In genomic region chr19:25434345-25434744, GRCm38 (mm10) we compare ENCODE assay signal across 29 mouse cellular contexts.
DNase-seq lines count a peak whose midpoint lies in the region; ATAC-seq lines count a peak whose summit lies in the region.
"Had no signal": no experiment of that assay in that cellular context is flagged by ENCODE, and none has a peak within 500 bp of the region (broad histone marks: within the 10 kb centered on the region; RNA-seq: fewer than 3 reads in every experiment).

No protein-coding gene starts in this region.

- peak overlapping the region; percentile 60 for H3K27ac ChIP-seq in heart, embryonic 12.5 days (ENCODE audit: poor library complexity, severe bottlenecking)
- H3K27ac ChIP-seq in kidney, embryonic 15.5 days, result 0 out of 2 replicates have a peak overlapping the region, but pooled peaks have one; percentile 13
- peak overlapping the region; percentile 72 for H3K27ac ChIP-seq in limb, embryonic 12.5 days
- H3K27ac ChIP-seq in limb, embryonic 15.5 days, result peak overlapping the region; percentile 38; the same call in 1 of the 2 replicates
- H3K27ac ChIP-seq in hindbrain, embryonic 10.5 days, result no peak overlapping the region
- H3K27ac ChIP-seq: embryonic facial prominence, embryonic 10.5 days; forebrain, embryonic 12.5 days; hindbrain, embryonic 12.5 days; hindbrain, postnatal 0 days; intestine, embryonic 15.5 days; liver, embryonic 15.5 days; lung, embryonic 15.5 days; neural tube, embryonic 13.5 days had no signal

- intact Hi-C loops in heart, postnatal 10 days (cut with DNase I), result no loop called here

- ATAC-seq in heart, embryonic 12.5 days (ENCODE audit: insufficient number of reproducible peaks, low FRiP score), result no peak
- no peak for ATAC-seq in kidney, embryonic 15.5 days (replicated peaks; ENCODE audit: low FRiP score)
- ATAC-seq in limb, embryonic 12.5 days (ENCODE audit: insufficient number of reproducible peaks, insufficient read depth, low FRiP score, low TSS enrichment, low read depth), result no peak
- no peak for ATAC-seq in limb, embryonic 15.5 days (ENCODE audit: insufficient number of reproducible peaks, low FRiP score, low TSS enrichment, low read depth)
- ATAC-seq: activated CD4-positive, CD25-positive, alpha-beta regulatory T cell, adult 4 months; hindbrain, postnatal 0 days; intestine, embryonic 15.5 days; midbrain, embryonic 16.5 days had no signal

- DNase-seq in heart, postnatal 10 days, result no peak
- DNase-seq in kidney, adult 11 months, result no peak
- no peak for DNase-seq in hindbrain, embryonic 10.5 days (ENCODE audit: low spot score)
- DNase-seq: adrenal gland, adult 8-10 months; cerebellum, adult 8-10 months; cerebellum, postnatal 25 days; gastrocnemius, postnatal 25 days; kidney, adult 9 months; kidney, postnatal 25 days; lung, postnatal 36 days; thymus, adult 2 months; thymus, postnatal 36 days had no signal

- H3K36me3 ChIP-seq in heart, embryonic 12.5 days, result peaks cover 66% of the 10 kb centered on the region
- peaks cover 46% of the 10 kb centered on the region for H3K36me3 ChIP-seq in kidney, embryonic 15.5 days
- H3K36me3 ChIP-seq in limb, embryonic 12.5 days, result peaks cover 55% of the 10 kb centered on the region
- H3K36me3 ChIP-seq in limb, embryonic 15.5 days, result peaks cover 37% of the 10 kb centered on the region
- peaks cover 52% of the 10 kb centered on the region for H3K36me3 ChIP-seq in hindbrain, embryonic 10.5 days
- H3K36me3 ChIP-seq: forebrain, embryonic 12.5 days; neural tube, embryonic 13.5 days had no signal

- no peak overlapping the region for H3K4me3 ChIP-seq in heart, embryonic 12.5 days
- H3K4me3 ChIP-seq in kidney, embryonic 15.5 days (replicated peaks), result no peak overlapping the region
- H3K4me3 ChIP-seq in limb, embryonic 12.5 days (replicated peaks), result no peak overlapping the region
- no peak overlapping the region for H3K4me3 ChIP-seq in limb, embryonic 15.5 days
- H3K4me3 ChIP-seq in hindbrain, embryonic 10.5 days, result no peak overlapping the region
- H3K4me3 ChIP-seq: embryonic facial prominence, embryonic 10.5 days; embryonic facial prominence, embryonic 15.5 days; forebrain, embryonic 12.5 days; hindbrain, embryonic 12.5 days; intestine, embryonic 15.5 days; liver, embryonic 15.5 days; lung, embryonic 15.5 days; neural tube, embryonic 13.5 days had no signal

- no peaks in the 10 kb centered on the region for H3K27me3 ChIP-seq in heart, embryonic 12.5 days (replicated peaks)
- H3K27me3 ChIP-seq in kidney, embryonic 15.5 days, result no peaks in the 10 kb centered on the region
- no peaks in the 10 kb centered on the region for H3K27me3 ChIP-seq in limb, embryonic 12.5 days
- no peaks in the 10 kb centered on the region for H3K27me3 ChIP-seq in limb, embryonic 15.5 days
- H3K27me3 ChIP-seq in hindbrain, embryonic 10.5 days (ENCODE audit: insufficient read depth, poor library complexity, severe bottlenecking), result no peaks in the 10 kb centered on the region
- H3K27me3 ChIP-seq: CH12.LX; embryonic facial prominence, embryonic 15.5 days; forebrain, embryonic 12.5 days; hindbrain, embryonic 12.5 days; intestine, embryonic 15.5 days; liver, embryonic 15.5 days; neural tube, embryonic 13.5 days had no signal

- no peak overlapping the region for H3K4me2 ChIP-seq in heart, embryonic 12.5 days
- H3K4me2 ChIP-seq in kidney, embryonic 15.5 days, result no peak overlapping the region
- H3K4me2 ChIP-seq in limb, embryonic 12.5 days, result no peak overlapping the region
- H3K4me2 ChIP-seq in limb, embryonic 15.5 days, result no peak overlapping the region
- H3K4me2 ChIP-seq: embryonic facial prominence, embryonic 15.5 days; forebrain, embryonic 12.5 days; hindbrain, embryonic 12.5 days; intestine, embryonic 15.5 days; liver, embryonic 15.5 days; lung, embryonic 15.5 days; midbrain, embryonic 11.5 days; neural tube, embryonic 13.5 days had no signal

- 81% methylated on average over 7 of the region's 7 CpGs for WGBS in heart, embryonic 12.5 days
- WGBS in kidney, embryonic 15.5 days, result 80% methylated on average over 7 of the region's 7 CpGs
- 78% methylated on average over 7 of the region's 7 CpGs for WGBS in limb, embryonic 12.5 days
- 66% methylated on average over 7 of the region's 7 CpGs for WGBS in limb, embryonic 15.5 days
- 87% methylated on average over 7 of the region's 7 CpGs for WGBS in hindbrain, embryonic 10.5 days

- H3K4me1 ChIP-seq in heart, embryonic 12.5 days (replicated peaks), result peaks cover 21% of the 10 kb centered on the region
- peaks cover 32% of the 10 kb centered on the region for H3K4me1 ChIP-seq in kidney, embryonic 15.5 days
- peaks cover 22% of the 10 kb centered on the region for H3K4me1 ChIP-seq in limb, embryonic 12.5 days (replicated peaks)
- H3K4me1 ChIP-seq in limb, embryonic 15.5 days, result peaks cover 24% of the 10 kb centered on the region
- 0 out of 2 replicates have a peak, but pooled peaks cover 8% of the 10 kb centered on the region for H3K4me1 ChIP-seq in hindbrain, embryonic 10.5 days (replicated peaks)
- H3K4me1 ChIP-seq: intestine, embryonic 15.5 days had no signal

- H3K9me3 ChIP-seq in heart, embryonic 12.5 days (replicated peaks), result no peaks in the 10 kb centered on the region
- no peaks in the 10 kb centered on the region for H3K9me3 ChIP-seq in kidney, embryonic 15.5 days (replicated peaks)
- H3K9me3 ChIP-seq in limb, embryonic 12.5 days, result no peaks in the 10 kb centered on the region
- H3K9me3 ChIP-seq in limb, embryonic 15.5 days, result no peaks in the 10 kb centered on the region
- H3K9me3 ChIP-seq in hindbrain, embryonic 10.5 days, result no peaks in the 10 kb centered on the region
- H3K9me3 ChIP-seq: embryonic facial prominence, embryonic 10.5 days; embryonic facial prominence, embryonic 15.5 days; forebrain, embryonic 12.5 days; hindbrain, embryonic 12.5 days; intestine, embryonic 15.5 days; liver, embryonic 15.5 days; lung, embryonic 15.5 days; neural tube, embryonic 13.5 days had no signal

- no peak overlapping the region for H3K9ac ChIP-seq in heart, embryonic 12.5 days
- no peak overlapping the region for H3K9ac ChIP-seq in kidney, embryonic 15.5 days
- H3K9ac ChIP-seq in limb, embryonic 12.5 days (replicated peaks), result no peak overlapping the region
- H3K9ac ChIP-seq in limb, embryonic 15.5 days, result no peak overlapping the region
- H3K9ac ChIP-seq: embryonic facial prominence, embryonic 15.5 days; forebrain, embryonic 12.5 days; hindbrain, embryonic 12.5 days; intestine, embryonic 15.5 days; liver, embryonic 15.5 days; lung, embryonic 15.5 days; neural tube, embryonic 13.5 days had no signal
